Comparison of ENCODE assay signal across 7 mouse cellular contexts in the genomic region with DNA sequence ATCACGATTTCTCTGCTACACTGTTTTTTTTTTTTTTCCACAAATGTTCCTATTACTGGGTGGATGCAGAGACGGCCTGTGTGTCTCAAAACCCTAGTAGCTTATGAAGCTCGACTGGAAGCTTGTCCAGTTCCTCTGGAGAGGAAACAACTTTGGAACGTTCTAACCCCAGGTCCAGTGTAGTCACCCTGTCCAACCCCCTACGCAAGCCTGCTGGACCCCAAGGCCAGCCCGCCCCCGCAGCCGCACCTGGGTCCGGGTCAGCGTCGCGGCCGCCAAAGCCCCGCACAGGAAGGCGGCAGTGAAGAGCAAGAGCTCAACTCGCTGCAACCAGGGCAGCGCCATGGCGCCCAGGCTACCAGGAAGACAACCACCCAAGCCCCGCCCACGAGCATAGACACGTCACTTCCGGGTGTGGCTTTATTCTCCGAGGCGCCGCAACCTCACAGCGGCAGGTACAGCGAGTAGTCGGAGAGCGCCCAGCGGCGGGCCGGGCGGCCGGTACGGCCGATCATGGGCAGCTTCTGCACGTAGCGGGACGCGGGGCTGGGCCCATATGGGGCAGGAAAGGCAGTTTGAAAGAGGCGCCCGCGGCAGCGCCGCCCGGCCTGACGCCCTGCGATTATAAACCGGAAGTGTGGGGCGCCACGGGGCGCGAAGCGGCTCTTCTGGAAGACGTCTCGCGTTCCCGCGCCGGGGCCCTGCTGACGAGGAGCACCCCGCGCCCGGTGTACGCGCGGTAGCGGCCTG. TPM values are rescaled to one million over a fixed set of nuclear protein-coding genes. Genes with fewer than 3 reads are reported as not detected.
DNase-seq lines count a peak whose midpoint lies in the region; ATAC-seq lines count a peak whose summit lies in the region.

A gene (minus strand): TSS at position 382 of the 750 bp plus-strand sequence.

- peak within 1 kb of the TSS; percentile 78 for H3K4me3 ChIP-seq in embryonic facial prominence, embryonic 12.5 days
- peak within 1 kb of the TSS; percentile 76 for H3K4me3 ChIP-seq in limb, embryonic 13.5 days
- peak within 1 kb of the TSS; percentile 67 for H3K4me3 ChIP-seq in midbrain, embryonic 16.5 days (ENCODE audit: low read depth, low read length)

- peak within 1 kb of the TSS; percentile 96 for H3K9ac ChIP-seq in embryonic facial prominence, embryonic 12.5 days
- H3K9ac ChIP-seq in limb, embryonic 13.5 days: peak within 1 kb of the TSS; percentile 93
- H3K9ac ChIP-seq in midbrain, embryonic 16.5 days (ENCODE audit: low read depth, low read length): peak within 1 kb of the TSS; percentile 80

- under 1% methylated on average over 67 of the region's 68 CpGs for WGBS in embryonic facial prominence, embryonic 12.5 days
- WGBS in limb, embryonic 13.5 days: under 1% methylated on average over 68 of the region's 68 CpGs
- WGBS in midbrain, embryonic 16.5 days: under 1% methylated on average over 67 of the region's 68 CpGs

- no peaks in the 10 kb centered on the region for H3K27me3 ChIP-seq in embryonic facial prominence, embryonic 12.5 days
- H3K27me3 ChIP-seq in limb, embryonic 13.5 days: no peaks in the 10 kb centered on the region
- H3K27me3 ChIP-seq in midbrain, embryonic 16.5 days (ENCODE audit: control insufficient read depth, insufficient read depth, low read depth, low read length): no peaks in the 10 kb centered on the region

- peak within 1 kb of the TSS; percentile 99 for H3K27ac ChIP-seq in embryonic facial prominence, embryonic 12.5 days
- peak within 1 kb of the TSS; percentile 98 for H3K27ac ChIP-seq in limb, embryonic 13.5 days
- H3K27ac ChIP-seq in midbrain, embryonic 16.5 days (ENCODE audit: low read length): peak within 1 kb of the TSS; percentile 99

- H3K4me2 ChIP-seq in embryonic facial prominence, embryonic 12.5 days (replicated peaks): peak within 1 kb of the TSS; percentile 95
- peak within 1 kb of the TSS; percentile 95 for H3K4me2 ChIP-seq in limb, embryonic 13.5 days (replicated peaks)
- H3K4me2 ChIP-seq in midbrain, embryonic 16.5 days (ENCODE audit: low read length): peak within 1 kb of the TSS; percentile 82

- ATAC-seq in embryonic facial prominence, embryonic 12.5 days (ENCODE audit: insufficient number of reproducible peaks, insufficient read depth, low FRiP score, low TSS enrichment): peak; percentile 81
- peak; percentile 94 for ATAC-seq in limb, embryonic 13.5 days (ENCODE audit: low FRiP score, low read depth)
- peak; percentile 95 for ATAC-seq in midbrain, embryonic 16.5 days

- no peaks in the 10 kb centered on the region for H3K9me3 ChIP-seq in embryonic facial prominence, embryonic 12.5 days
- H3K9me3 ChIP-seq in limb, embryonic 13.5 days: no peaks in the 10 kb centered on the region
- H3K9me3 ChIP-seq in midbrain, embryonic 16.5 days (replicated peaks; ENCODE audit: control insufficient read depth, low read length, poor library complexity, severe bottlenecking): no peaks in the 10 kb centered on the region

- peak; percentile 95 for DNase-seq in adrenal gland, postnatal 25 days
- peak; percentile 95 to 99 for DNase-seq in heart, adult 18-20 months
- peak; percentile 92 to 96 for DNase-seq in kidney, adult 8-10 months
- DNase-seq in spleen, postnatal 10 days (ENCODE audit: low spot score in 2 of 2): peak; percentile 99

- peaks cover 31% of the 10 kb centered on the region for H3K4me1 ChIP-seq in embryonic facial prominence, embryonic 12.5 days
- H3K4me1 ChIP-seq in limb, embryonic 13.5 days: peaks cover 33% of the 10 kb centered on the region
- H3K4me1 ChIP-seq in midbrain, embryonic 16.5 days (ENCODE audit: control insufficient read depth, insufficient read depth, low read length): peaks cover 29% of the 10 kb centered on the region

- H3K36me3 ChIP-seq in embryonic facial prominence, embryonic 12.5 days: peaks cover 34% of the 10 kb centered on the region
- H3K36me3 ChIP-seq in limb, embryonic 13.5 days: peaks cover 48% of the 10 kb centered on the region
- H3K36me3 ChIP-seq in midbrain, embryonic 16.5 days (ENCODE audit: control insufficient read depth, insufficient read depth, low read length): peaks cover 9% of the 10 kb centered on the region

RNA-seq across cellular contexts. Expression of the gene that starts here (rescaled TPM):
- 56.4 and 75.9 TPM in 2 replicates for total RNA-seq in adrenal gland, postnatal 25 days (2021)
- polyA plus RNA-seq in embryonic facial prominence, embryonic 12.5 days (2016; fragmentation: Nextera tagmentation; extraction: Ambion mirVana): 48.4 and 54.1 TPM in 2 replicates
- 10 to 100 TPM; 12.0 to 12.6 TPM for total RNA-seq in heart, adult 18-20 months (2021)
- polyA plus RNA-seq in limb, embryonic 13.5 days (2015; fragmentation: Nextera tagmentation; extraction: Ambion mirVana): 62.7 and 66.2 TPM in 2 replicates
- 26.4 and 26.6 TPM in 2 replicates for polyA plus RNA-seq in midbrain, embryonic 16.5 days (2015; fragmentation: Nextera tagmentation; extraction: Ambion mirVana)

Comparison
In these comparisons a context has a peak if more than half of its experiments do, and no peak if none do; other contexts are left out.
1. Peak in every context shown above with its lines: DNase-seq, ATAC-seq, H3K4me3 ChIP-seq and H3K27ac ChIP-seq.